Mouse (Mus musculus) thymus, adult 18-20 months (tissue): ENCODE measurements around the gene Olfr509.
"Not testable (repeated sequence)": the region's sequence is repeated elsewhere in the genome, so short reads cannot be mapped to it uniquely, and the experiment has no call there.

Experiments
- DNase-seq, 2 experiments: peaks; one replicate each; pipeline ENCODE4 v3.0.0; 2022; ENCODE audit warnings: mixed read lengths in 2 of 2

The Olfr509 gene

DNA sequence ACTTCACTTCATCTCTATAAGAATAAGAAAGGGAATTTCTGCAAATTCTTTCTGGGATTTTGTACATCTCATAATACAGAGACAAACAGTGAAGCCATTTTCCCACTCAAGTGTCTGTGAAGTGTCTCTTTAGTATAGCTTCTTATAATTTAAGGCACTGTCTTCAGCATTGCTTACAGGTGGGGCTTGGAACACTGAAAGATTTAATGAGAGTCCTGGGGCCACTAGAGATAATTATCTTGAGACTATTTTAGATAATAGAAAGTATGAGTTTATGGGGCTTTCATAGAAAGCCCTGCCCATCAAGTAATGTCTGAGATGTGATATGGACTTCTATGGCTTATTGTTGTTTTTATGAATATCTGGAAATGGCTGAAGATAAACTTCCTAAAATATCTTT lies at the start of gene Olfr509:
Olfr509 (minus strand) TSS at position 101 of the 400 bp plus-strand sequence.
- DNase-seq: no peak

DNA sequence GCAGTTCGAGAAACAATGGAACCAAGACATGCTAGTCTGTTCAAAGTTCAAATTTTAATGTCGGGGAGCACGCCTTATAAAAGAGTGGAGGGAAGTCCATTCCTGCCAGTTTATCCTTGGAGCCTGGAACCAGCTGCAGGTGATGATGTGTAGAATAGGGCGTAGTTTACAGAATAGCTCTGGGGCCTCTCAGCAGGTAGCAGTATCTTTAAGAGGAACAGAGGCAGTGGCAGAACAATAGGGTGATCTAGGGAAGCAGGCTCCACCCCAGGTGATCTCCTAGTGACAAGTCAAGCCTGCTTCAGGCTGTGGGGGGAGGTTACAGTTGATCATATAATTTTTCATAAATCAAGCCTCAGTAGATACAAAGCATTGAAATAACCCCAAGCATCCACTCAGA lies 27.2 kb upstream of the Olfr509 start:
- DNase-seq: no peak

DNA sequence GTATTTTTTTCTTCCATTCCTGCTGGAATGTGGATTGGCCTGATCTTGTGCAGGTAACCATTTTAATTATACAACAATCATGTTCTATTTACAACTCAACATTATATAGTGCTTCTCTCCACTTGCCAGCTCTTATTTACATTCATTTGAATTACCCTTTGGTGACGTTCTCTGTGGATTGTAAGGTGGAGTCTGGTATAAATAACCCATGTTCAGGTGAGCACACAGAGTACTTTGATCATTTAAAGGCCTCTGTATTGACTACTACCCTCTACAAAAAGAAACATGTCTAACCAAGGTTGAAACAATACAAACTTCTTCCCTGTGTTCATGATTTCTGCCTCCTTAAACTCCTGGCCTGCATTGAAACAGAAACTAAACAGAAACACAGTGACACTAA lies 19.4 kb upstream of the Olfr509 start:
- no peak for DNase-seq

GRCm38 (mm10) chr7:108666118-108666517 lies 14.4 kb upstream of the Olfr509 start, which contains the start of gene Olfr510:
Gene Olfr510 (plus strand): TSS chr7:108666418.
- no peak for DNase-seq

- DNase-seq: no peak
Observed at GRCm38 (mm10) chr7:108662419-108662818, 10.7 kb upstream of the Olfr509 start.

DNA sequence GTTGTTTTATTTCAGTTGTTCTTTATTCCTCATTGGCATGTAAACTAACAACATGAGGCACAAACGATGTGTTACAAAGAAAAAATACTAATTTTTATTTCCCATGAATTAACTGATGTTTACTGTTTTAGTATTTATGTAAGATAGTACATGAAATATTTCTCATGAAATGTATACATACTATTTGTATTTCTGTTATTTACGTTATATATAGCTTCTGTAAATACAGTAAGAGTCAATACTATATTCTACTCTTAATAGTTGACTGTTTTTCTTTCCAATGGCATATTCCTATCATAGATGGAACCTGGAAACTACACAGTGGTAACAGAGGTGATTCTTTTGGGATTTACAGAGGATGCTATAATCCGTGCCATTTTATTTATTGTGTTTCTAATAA lies 22.0 kb downstream of the Olfr509 start, which contains the start of gene Olfr508:
Olfr508 (plus strand) TSS at position 301 of the 400 bp plus-strand sequence.
- DNase-seq: no peak

DNA sequence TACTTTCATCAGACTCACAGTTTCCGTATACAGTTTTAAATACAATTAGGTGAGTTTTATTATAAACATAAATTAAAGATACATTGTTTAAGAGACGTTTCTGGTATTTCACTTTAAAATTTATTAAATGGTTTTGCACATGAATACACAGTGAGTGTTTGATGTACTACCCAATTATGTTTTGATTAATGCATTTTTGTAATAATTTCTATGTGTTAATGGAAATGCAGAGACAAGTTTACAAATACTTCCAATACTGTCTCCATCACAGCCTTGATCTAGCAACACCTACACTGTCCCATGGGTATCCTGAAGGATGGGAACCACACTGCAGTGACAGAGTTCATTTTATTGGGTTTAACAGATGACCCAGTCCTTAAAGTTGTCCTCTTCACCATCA lies 30.2 kb downstream of the Olfr509 start, which contains the start of gene Olfr507:
Olfr507 (plus strand) TSS at position 301 of the 400 bp plus-strand sequence.
- DNase-seq: no peak

- not testable (repeated sequence) for DNase-seq
Observed at GRCm38 (mm10) chr7:108616781-108617180, 34.9 kb downstream of the Olfr509 start.

DNA sequence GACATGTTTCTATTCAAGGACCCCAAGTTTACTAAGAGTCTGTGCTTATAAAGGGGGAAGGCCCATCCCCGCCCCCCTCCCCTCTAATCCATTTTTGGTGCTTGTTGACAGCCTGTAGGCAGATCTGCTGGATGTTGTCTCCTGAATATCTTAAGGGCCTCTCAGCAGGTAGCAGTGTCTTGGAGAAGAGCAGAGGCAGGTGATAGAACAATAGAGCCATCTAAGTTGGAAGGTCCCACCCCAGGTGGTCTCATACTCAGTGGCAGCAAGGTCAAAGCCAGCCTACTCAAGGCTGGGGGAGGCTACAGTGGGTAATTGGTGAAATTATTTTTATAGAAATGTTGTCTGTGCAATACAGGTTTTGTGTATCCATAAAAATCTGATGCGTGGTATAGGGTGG lies 37.6 kb downstream of the Olfr509 start:
- no peak for DNase-seq

- no peak for DNase-seq
Observed at GRCm38 (mm10) chr7:108610487-108610886, 41.2 kb downstream of the Olfr509 start, which contains the start of gene Olfr506. Gene Olfr506 (plus strand): TSS chr7:108610787.

GRCm38 (mm10) chr7:108601916-108602315 lies 49.8 kb downstream of the Olfr509 start:
- DNase-seq: not testable (repeated sequence)
